Comparison of ENCODE assay signal across 8 mouse cellular contexts in genomic region chr1:166319132-166319698, GRCm38 (mm10). TPM values are rescaled to one million over a fixed set of nuclear protein-coding genes. Genes with fewer than 3 reads are reported as not detected.
DNase-seq lines count a peak whose midpoint lies in the region; ATAC-seq lines count a peak whose summit lies in the region.

No protein-coding gene starts in this region.

- peak; percentile 8 for DNase-seq in CD4-positive helper T cell, adult 2 months (ENCODE audit: low read depth, low spot score)
- DNase-seq in NIH3T3 (ENCODE audit: low read depth), result peak; percentile 86
- peak; percentile 59 to 81 for DNase-seq in cerebellum, postnatal 25 days
- DNase-seq in gastrocnemius, postnatal 25 days, result peak; percentile 17
- peak; percentile 71 for DNase-seq in lung, postnatal 14 days
- DNase-seq in retina, postnatal 1 day, result peak; percentile 87

- H3K9ac ChIP-seq in kidney, embryonic 14.5 days (ENCODE audit: low read depth, low read length), result no peak overlapping the region

- 15% methylated on average over 4 of the region's 4 CpGs for WGBS in kidney, embryonic 14.5 days

- H3K36me3 ChIP-seq in kidney, embryonic 14.5 days (ENCODE audit: control insufficient read depth, insufficient read depth, low read length), result no peaks in the 10 kb centered on the region

- no peaks in the 10 kb centered on the region for H3K4me1 ChIP-seq in kidney, embryonic 14.5 days (ENCODE audit: control insufficient read depth, insufficient read depth, low read length)

- no peaks in the 10 kb centered on the region for H3K9me3 ChIP-seq in kidney, embryonic 14.5 days (ENCODE audit: control insufficient read depth, low read length)

- H3K4me3 ChIP-seq in kidney, embryonic 14.5 days (ENCODE audit: low read length), result no peak overlapping the region

- no peak overlapping the region for H3K27ac ChIP-seq in kidney, embryonic 14.5 days (ENCODE audit: low read depth, low read length)

- peak; percentile 43; the same call in 1 of the 2 replicates for ATAC-seq in kidney, embryonic 14.5 days (ENCODE audit: low FRiP score, low TSS enrichment)
- no peak for ATAC-seq in erythroblast, adult 5-6 weeks (replicated peaks; ENCODE audit: low FRiP score, poor library complexity, severe bottlenecking)

- no peak overlapping the region for H3K4me2 ChIP-seq in kidney, embryonic 14.5 days (replicated peaks; ENCODE audit: low read depth, low read length)

- no peaks in the 10 kb centered on the region for H3K27me3 ChIP-seq in kidney, embryonic 14.5 days (ENCODE audit: control insufficient read depth, insufficient read depth, low read length)

RNA-seq across cellular contexts. Expression of gene Tada1, which starts 59.7 kb away (rescaled TPM):
- 1 to 10 TPM; 5.3 to 5.8 TPM for total RNA-seq in gastrocnemius, postnatal 25 days (2021)
- polyA plus RNA-seq in kidney, embryonic 14.5 days (2014; fragmentation: Nextera tagmentation; extraction: Ambion mirVana), result 60.7 and 62.9 TPM in 2 replicates
- total RNA-seq in erythroblast, adult 5-6 weeks (2015; ENCODE audit: low replicate concordance), result 14.8 and 21.9 TPM in 2 replicates
- 6.0 and 6.6 TPM in 2 replicates for total RNA-seq in erythroblast, adult 5-6 weeks (2017; ENCODE audit: low replicate concordance)

Comparison
In these comparisons a context has a peak if more than half of its experiments do, and no peak if none do; other contexts are left out.
1. DNase-seq: peak in every context shown above with its lines; median percentile 87 in retina, postnatal 1 day; 86 in NIH3T3; 71 in lung, postnatal 14 days; 70 in cerebellum, postnatal 25 days; 17 in gastrocnemius, postnatal 25 days; 8 in CD4-positive helper T cell, adult 2 months.